Mouse (Mus musculus) thymus, adult 2 months (tissue): ENCODE measurements at regions not wholly inside any gene's neighbourhood (a gene's known extent, or its start where the extent isn't known, plus 50 kb on each side); places are given as distances from the start of the nearest gene placed in this dataset.

Source experiments
- DNase-seq: peaks from one replicate; pipeline ENCODE4 v3.0.0; 2021
- H3K27ac ChIP-seq: fragments of 200-500 bp; 2 replicates; pipeline ENCODE4 v1.5.1; 2012; ENCODE audit warnings: low read length, control low read depth; ENCODE audit not compliant: control insufficient read depth, insufficient read depth
- H3K27me3 ChIP-seq: fragments of 200-500 bp; 2 replicates; pipeline ENCODE4 v1.6.1; 2012; ENCODE audit warnings: mild to moderate bottlenecking, low read length, moderate library complexity, mixed read lengths; ENCODE audit not compliant: control insufficient read depth, insufficient read depth
- H3K36me3 ChIP-seq: fragments of 200-500 bp; 2 replicates; pipeline ENCODE4 v1.6.1; 2012; ENCODE audit warnings: mild to moderate bottlenecking, low read length, moderate library complexity; ENCODE audit not compliant: control insufficient read depth, insufficient read depth
- H3K4me1 ChIP-seq: fragments of 200-500 bp; replicated peaks from 2 replicates; pipeline ENCODE4 v1.6.1; 2012; ENCODE audit warnings: low read length; ENCODE audit not compliant: control insufficient read depth, insufficient read depth
- H3K4me3 ChIP-seq: fragments of 200-500 bp; 2 replicates; pipeline ENCODE4 v1.5.1; 2012; ENCODE audit warnings: mild to moderate bottlenecking, low read length, control low read depth, moderate library complexity; ENCODE audit not compliant: control insufficient read depth, insufficient read depth
- CTCF ChIP-seq: fragments of 200-500 bp; IDR thresholded peaks from 2 replicates; pipeline ENCODE4 v1.5.1; 2012; ENCODE audit warnings: mild to moderate bottlenecking, control low read depth, low read length, moderate library complexity, borderline replicate concordance; ENCODE audit not compliant: control insufficient read depth, poor library complexity, insufficient read depth; ENCODE audit errors: extremely low read depth
- POLR2A ChIP-seq: fragments of 200-500 bp; IDR thresholded peaks from 2 replicates; pipeline ENCODE4 v1.6.1; 2012; ENCODE audit warnings: mild to moderate bottlenecking, low read length, control low read depth, moderate library complexity; ENCODE audit not compliant: control insufficient read depth, poor library complexity, insufficient read depth; ENCODE audit errors: extremely low read depth
- WGBS: fragments of 180-500 bp; shearing (Covaris S2); methylation state at CpG from one replicate; pipeline ENCODE4 v1.1.7; 2018; 5-methylcytosine and 5-hydroxymethylcytosine counted together

DNA sequence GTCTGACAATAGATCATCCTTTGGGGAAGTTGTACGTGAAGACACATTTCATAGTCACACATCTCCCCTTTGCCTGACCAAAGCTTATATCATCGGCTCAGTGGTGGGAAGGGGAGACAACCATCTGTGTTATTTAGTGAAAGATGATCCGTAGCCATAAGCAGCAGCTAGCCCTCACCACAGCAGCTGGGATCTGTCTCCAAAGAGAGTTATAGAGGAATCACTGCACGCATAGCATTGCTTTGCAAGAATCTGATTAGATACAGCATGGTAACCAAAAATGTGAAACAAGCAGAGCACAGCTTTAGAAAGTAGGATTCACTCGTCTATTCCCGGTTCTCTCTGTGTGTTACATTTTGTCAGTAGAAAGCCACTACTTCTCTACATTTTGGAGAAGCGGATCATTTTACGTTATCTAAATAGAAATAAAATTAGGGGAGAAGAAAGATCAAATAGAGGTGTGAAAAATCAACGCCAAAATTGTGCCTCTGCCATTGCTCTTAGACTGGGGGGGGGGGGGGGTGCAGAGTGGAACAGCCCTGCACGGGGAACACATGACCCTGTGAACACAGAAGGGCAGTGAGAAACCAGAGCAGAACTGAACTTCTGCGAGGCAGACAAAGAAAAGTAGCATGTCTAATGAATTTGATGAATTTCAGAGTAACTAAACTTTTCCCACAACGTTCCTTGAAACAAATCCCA, 108.7 kb upstream of the Acvr2a start:
- Histone ChIP-seq H3K36me3 (no peaks in the 10 kb centered on the region), H3K4me1 (no peaks in the 10 kb centered on the region), H3K27ac (no peak overlapping the region), H3K27me3 (no peaks in the 10 kb centered on the region), H3K4me3 (no peak overlapping the region)
- TF ChIP-seq CTCF (no peak), POLR2A (no peak)
- DNase-seq, result no peak
- WGBS, result 87% methylated on average over 12 of the region's 12 CpGs

DNA sequence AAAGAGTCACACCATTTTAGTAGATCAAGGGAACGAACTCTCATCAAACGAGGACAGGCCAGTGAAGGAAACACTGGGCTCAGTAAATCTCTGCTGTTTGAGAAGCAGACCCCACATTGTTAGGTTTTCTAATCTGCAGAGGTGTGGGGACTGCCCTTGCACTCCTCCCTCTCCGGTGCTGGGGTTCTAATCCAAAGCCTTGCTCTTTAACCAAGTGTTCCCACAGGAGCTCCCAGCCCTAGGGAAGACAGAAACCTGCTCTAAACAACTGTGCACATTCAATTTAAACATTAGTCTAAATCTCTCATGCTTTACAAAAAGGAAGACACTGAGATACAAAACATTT, 108.1 kb upstream of the Acvr2a start:
- DNase-seq, result no peak
- whole genome bisulfite sequencing, result 82% methylated on average over 3 of the region's 3 CpGs
- Histone ChIP-seq H3K27me3 (no peaks in the 10 kb centered on the region), H3K4me3 (no peak overlapping the region), H3K36me3 (no peaks in the 10 kb centered on the region), H3K4me1 (no peaks in the 10 kb centered on the region), H3K27ac (no peak overlapping the region)
- TF ChIP-seq CTCF (no peak), POLR2A (no peak)

DNA sequence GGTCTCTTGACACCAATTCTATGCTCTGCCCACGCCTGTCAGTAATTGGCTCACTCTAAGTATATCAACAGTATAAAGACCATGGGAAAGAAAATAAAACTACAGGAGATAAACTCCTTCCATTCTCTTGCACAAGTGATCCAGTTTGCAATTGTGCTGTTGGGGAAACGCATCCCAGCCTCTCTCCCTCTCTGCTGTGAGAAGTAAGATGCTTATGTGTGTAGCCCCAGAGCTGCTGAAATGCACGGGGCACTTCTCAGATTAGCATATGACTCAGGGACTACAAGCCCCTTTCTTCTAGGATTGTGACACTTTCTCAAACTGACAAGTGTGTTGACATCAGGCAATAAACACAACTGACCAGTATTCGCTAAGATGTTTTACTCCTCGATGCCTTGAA, 107.7 kb upstream of the Acvr2a start:
- DNase-seq, result no peak
- Histone ChIP-seq H3K4me3 (no peak overlapping the region), H3K36me3 (no peaks in the 10 kb centered on the region), H3K27ac (no peak overlapping the region), H3K4me1 (no peaks in the 10 kb centered on the region), H3K27me3 (no peaks in the 10 kb centered on the region)
- 78% methylated on average over 5 of the region's 5 CpGs for WGBS
- TF ChIP-seq CTCF (no peak), POLR2A (no peak)

DNA sequence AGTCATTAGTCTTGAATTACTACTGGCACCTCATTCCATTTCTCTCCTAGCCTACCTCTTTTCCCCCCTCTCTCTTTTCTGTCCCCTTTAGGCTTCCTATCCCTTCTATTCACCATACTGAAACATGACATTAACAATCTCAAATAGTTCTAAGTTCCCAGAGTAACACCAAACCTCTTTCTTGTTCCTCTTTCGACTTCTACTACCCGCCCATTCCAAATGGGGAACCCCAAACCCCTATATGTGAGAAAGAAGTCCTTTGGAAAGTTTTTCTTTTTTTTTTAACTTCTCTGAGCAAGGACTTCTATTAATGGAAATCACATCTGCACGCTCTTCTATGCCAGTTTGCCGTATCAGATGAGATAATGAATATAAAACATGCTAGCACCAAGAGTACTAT, 97.7 kb upstream of the Acvr2a start:
- 65% methylated on average over 4 of the region's 4 CpGs for WGBS
- H3K27me3 ChIP-seq, result no peaks in the 10 kb centered on the region
- H3K4me3 ChIP-seq, result no peak overlapping the region
- no peak for DNase-seq
- H3K36me3 ChIP-seq, result no peaks in the 10 kb centered on the region
- TF ChIP-seq POLR2A (no peak), CTCF (no peak)
- H3K27ac ChIP-seq, result no peak overlapping the region
- H3K4me1 ChIP-seq, result no peaks in the 10 kb centered on the region

DNA sequence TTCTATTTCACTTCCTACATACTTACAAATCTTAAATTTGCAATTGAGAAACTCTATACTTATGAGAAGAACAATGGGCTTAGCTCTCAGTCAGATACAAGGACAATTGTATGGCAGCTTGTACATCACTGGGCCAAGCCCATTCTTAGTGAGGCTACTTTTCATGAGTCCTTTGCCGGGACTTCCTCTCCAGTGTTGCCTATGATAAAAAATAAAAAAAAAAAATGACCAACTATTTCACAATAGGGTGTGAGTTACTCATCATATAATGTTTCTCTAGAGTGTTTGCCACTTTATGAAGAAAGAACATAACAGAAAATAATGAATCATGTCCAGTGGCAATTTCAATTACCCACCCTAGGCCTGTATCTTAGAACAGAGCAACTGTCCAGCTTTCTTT, 96.1 kb upstream of the Acvr2a start:
- no peak overlapping the region for H3K27ac ChIP-seq
- H3K27me3 ChIP-seq, result no peaks in the 10 kb centered on the region
- no peaks in the 10 kb centered on the region for H3K4me1 ChIP-seq
- 86% methylated on average over 1 of the region's 1 CpGs for WGBS
- DNase-seq, result no peak
- no peaks in the 10 kb centered on the region for H3K36me3 ChIP-seq
- no peak overlapping the region for H3K4me3 ChIP-seq
- TF ChIP-seq POLR2A (no peak), CTCF (no peak)

DNA sequence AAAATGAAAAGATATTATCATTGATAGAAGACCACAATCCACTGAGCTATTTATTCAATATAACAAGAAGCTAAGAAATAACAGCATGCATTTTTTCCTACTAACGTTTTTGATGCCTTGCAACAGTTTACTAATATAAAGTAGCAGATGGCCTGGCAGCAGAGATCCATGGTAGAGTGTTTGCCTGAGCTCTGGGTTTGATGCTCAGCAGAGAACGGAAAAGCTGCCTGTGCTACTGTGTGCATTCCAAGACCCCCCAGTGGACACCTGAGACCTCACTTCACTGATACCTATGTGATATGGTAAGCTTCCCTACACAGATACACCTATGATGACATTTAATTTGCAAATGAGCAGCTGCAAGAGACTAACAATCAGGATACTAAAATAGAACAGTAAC, 95.6 kb upstream of the Acvr2a start:
- no peaks in the 10 kb centered on the region for H3K36me3 ChIP-seq
- no peak for TF ChIP-seq CTCF
- TF ChIP-seq POLR2A, result no peak
- no peaks in the 10 kb centered on the region for H3K27me3 ChIP-seq
- DNase-seq, result no peak
- no peak overlapping the region for H3K27ac ChIP-seq
- no peaks in the 10 kb centered on the region for H3K4me1 ChIP-seq
- H3K4me3 ChIP-seq, result no peak overlapping the region
- WGBS, result 93% methylated on average over 2 of the region's 2 CpGs

DNA sequence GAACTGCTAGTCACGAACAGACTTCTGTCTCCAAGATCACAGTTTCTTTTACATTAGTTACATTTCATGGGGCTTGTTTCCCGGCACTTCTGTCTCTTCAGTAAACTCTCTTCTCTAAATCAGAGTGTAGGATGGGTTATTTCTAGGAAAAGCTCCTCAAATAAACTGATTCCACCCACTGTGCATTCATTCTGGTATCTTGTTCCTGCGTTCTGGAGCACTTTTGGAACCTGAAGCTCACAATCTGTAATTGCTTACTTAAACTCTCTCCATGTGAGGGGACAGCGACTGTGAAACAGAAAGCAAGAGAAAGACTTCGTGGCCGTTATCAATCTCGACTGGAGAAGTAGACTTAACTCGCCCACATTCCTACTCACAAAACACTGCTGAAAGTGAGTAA, 83.1 kb upstream of the Acvr2a start:
- no peak for TF ChIP-seq POLR2A
- TF ChIP-seq CTCF, result no peak
- no peaks in the 10 kb centered on the region for H3K36me3 ChIP-seq
- H3K4me1 ChIP-seq, result no peaks in the 10 kb centered on the region
- H3K4me3 ChIP-seq, result no peak overlapping the region
- H3K27me3 ChIP-seq, result no peaks in the 10 kb centered on the region
- no peak for DNase-seq
- 91% methylated on average over 8 of the region's 8 CpGs for WGBS
- H3K27ac ChIP-seq, result no peak overlapping the region
